Mouse (Mus musculus) R1 (cell line): Measurements from ENCODE around the gene Hormad2.

ENCODE experiments used
- DNase-seq: peaks from one replicate; pipeline ENCODE4 v3.0.0-alpha.2; 2018; ENCODE audit warnings: low read depth, low spot score

The Hormad2 gene

GRCm38 (mm10) chr11:4342027-4342426 lies 98.9 kb downstream of the Hormad2 start:
- no peak for DNase-seq

- no peak for DNase-seq
These were observed 100.7 kb downstream of the Hormad2 start for GRCm38 (mm10) chr11:4340109-4340779.

- no peak for DNase-seq
These were observed 101.6 kb downstream of the Hormad2 start for GRCm38 (mm10) chr11:4339275-4339674.

- no peak for DNase-seq
These were observed 104.1 kb downstream of the Hormad2 start for GRCm38 (mm10) chr11:4336693-4337283.

- DNase-seq, result no peak
These were observed 104.9 kb downstream of the Hormad2 start for GRCm38 (mm10) chr11:4335810-4336692.

- no peak for DNase-seq
These were observed 107.9 kb downstream of the Hormad2 start for GRCm38 (mm10) chr11:4332961-4333360.

GRCm38 (mm10) chr11:4328188-4328587 lies 112.7 kb downstream of the Hormad2 start:
- no peak for DNase-seq

- no peak for DNase-seq
These were observed 117.4 kb downstream of the Hormad2 start for GRCm38 (mm10) chr11:4323481-4323880.

- no peak for DNase-seq
These were observed 118.0 kb downstream of the Hormad2 start for GRCm38 (mm10) chr11:4322943-4323342.

- DNase-seq, result no peak
These were observed 120.0 kb downstream of the Hormad2 start for GRCm38 (mm10) chr11:4320876-4321275.

GRCm38 (mm10) chr11:4319212-4319955 lies 121.5 kb downstream of the Hormad2 start:
- no peak for DNase-seq

GRCm38 (mm10) chr11:4318011-4318410 lies 122.9 kb downstream of the Hormad2 start:
- DNase-seq, result no peak

- DNase-seq, result no peak
These were observed 123.6 kb downstream of the Hormad2 start for GRCm38 (mm10) chr11:4317287-4317686.

- no peak for DNase-seq
These were observed 128.7 kb downstream of the Hormad2 start for GRCm38 (mm10) chr11:4312180-4312579.

GRCm38 (mm10) chr11:4310324-4310723 lies 130.6 kb downstream of the Hormad2 start:
- peak; percentile 23 for DNase-seq

GRCm38 (mm10) chr11:4309613-4310012 lies 131.3 kb downstream of the Hormad2 start:
- no peak for DNase-seq

GRCm38 (mm10) chr11:4308514-4309450 lies 132.1 kb downstream of the Hormad2 start:
- DNase-seq, result peak; percentile 41

- peak; percentile 67 for DNase-seq
These were observed 132.8 kb downstream of the Hormad2 start for GRCm38 (mm10) chr11:4308060-4308513.

GRCm38 (mm10) chr11:4306086-4306485 lies 134.8 kb downstream of the Hormad2 start:
- DNase-seq, result no peak

- DNase-seq, result peak; percentile 36
These were observed 135.8 kb downstream of the Hormad2 start for GRCm38 (mm10) chr11:4305090-4305489.
